Mouse (Mus musculus): ENCODE data around the gene Ttn.

DNA sequence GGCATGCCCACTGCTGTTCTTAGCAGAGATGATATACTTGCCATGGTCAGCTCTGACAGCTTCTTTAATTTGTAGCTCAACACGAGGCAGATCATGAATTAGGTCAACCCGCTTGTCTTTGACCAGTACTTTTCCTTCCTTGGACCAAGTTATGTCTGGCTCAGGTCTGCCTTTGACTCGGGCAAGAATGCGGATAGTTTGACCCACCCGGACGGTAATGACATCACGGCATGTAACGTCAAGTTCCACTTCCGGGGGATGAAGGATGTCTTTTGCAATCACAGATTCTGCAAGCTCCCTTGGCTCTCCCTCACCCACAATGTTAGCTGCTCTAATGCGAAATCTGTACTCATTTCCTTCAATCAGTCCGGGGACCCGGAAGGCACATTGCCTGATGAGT, 215.1 kb downstream of the Ttn start:
- TF ChIP-seq CTCF (IDR thresholded peaks at IDR 0.05; ENCODE audit: borderline replicate concordance, extremely low read depth, insufficient read depth, insufficient read length): no peak
- no peak for TF ChIP-seq POLR2A (IDR thresholded peaks at IDR 0.05; ENCODE audit: borderline replicate concordance, extremely low read depth, insufficient read depth, insufficient read length, poor library complexity, severe bottlenecking)

Data from brain, embryonic 14.5 days (tissue).